Mouse (Mus musculus) limb, embryonic 13.5 days (tissue): Measurements from ENCODE around the gene Zfp113. TPM values are rescaled to one million over a fixed set of nuclear protein-coding genes. Genes with fewer than 3 reads are reported as not detected.
A peak's percentile ranks its signal among the peaks of the same experiment; 100 is the strongest.

Experiments
- ATAC-seq: fragments of 200-750 bp; cut with Nextera tagmentation; 2 replicates; pipeline ENCODE4 v1.8.0; 2017; ENCODE audit warnings: low read depth, moderate number of reproducible peaks, moderate TSS enrichment; ENCODE audit not compliant: low FRiP score
- H3K27ac ChIP-seq: fragments of 300-500 bp; sonication (generic); 2 replicates; pipeline ENCODE4 v1.5.1; 2015; ENCODE audit warnings: inconsistent platforms, mild to moderate bottlenecking, moderate library complexity
- H3K27me3 ChIP-seq: fragments of 300-500 bp; sonication (generic); 2 replicates; pipeline ENCODE4 v1.6.1; 2015; ENCODE audit warnings: mild to moderate bottlenecking, inconsistent platforms
- H3K36me3 ChIP-seq: fragments of 300-500 bp; sonication (generic); 2 replicates; pipeline ENCODE4 v1.6.1; 2015; ENCODE audit warnings: inconsistent platforms, mild to moderate bottlenecking, moderate library complexity
- H3K4me1 ChIP-seq: fragments of 300-500 bp; sonication (generic); 2 replicates; pipeline ENCODE4 v1.6.1; 2015; ENCODE audit warnings: inconsistent platforms
- H3K4me2 ChIP-seq: fragments of 300-500 bp; sonication (generic); replicated peaks from 2 replicates; pipeline ENCODE4 v1.6.1; 2015; ENCODE audit warnings: inconsistent platforms, mild to moderate bottlenecking, moderate library complexity
- H3K4me3 ChIP-seq: fragments of 300-500 bp; sonication (generic); 2 replicates; pipeline ENCODE4 v1.5.1; 2015; ENCODE audit warnings: moderate library complexity, mild to moderate bottlenecking, inconsistent platforms
- H3K9ac ChIP-seq: fragments of 300-500 bp; sonication (generic); 2 replicates; pipeline ENCODE4 v1.6.1; 2015; ENCODE audit warnings: mild to moderate bottlenecking, inconsistent platforms
- H3K9me3 ChIP-seq: fragments of 300-500 bp; sonication (generic); 2 replicates; pipeline ENCODE4 v1.6.1; 2016; ENCODE audit warnings: inconsistent platforms
- whole genome bisulfite sequencing: fragments of 180-500 bp; shearing (Covaris S2); methylation state at CpG from one replicate; pipeline ENCODE4 v1.1.7; 2015; 5-methylcytosine and 5-hydroxymethylcytosine counted together
- polyA plus RNA-seq: library from polyadenylated mRNA; unstranded; fragments of >200 nt; fragmentation: Nextera tagmentation; extraction: Ambion mirVana; gene quantifications from 2 replicates; pipeline ENCODE4 v1.2.1, GENCODE M21; 2015

Zfp113 gene
- polyA plus RNA-seq, 1 experiment from 2014 or later: 23.8 TPM

GRCm38 (mm10) chr5:138170936-138171561 is 15.5 kb upstream of the Zfp113 start:
- H3K4me3 ChIP-seq: peak overlapping the region; percentile 69
- H3K4me2 ChIP-seq: peak overlapping the region; percentile 76
- H3K4me1 ChIP-seq: peaks cover 29% of the 10 kb centered on the region
- H3K9ac ChIP-seq: peak overlapping the region; percentile 75
- under 1% methylated on average over 47 of the region's 47 CpGs for WGBS
- no peaks in the 10 kb centered on the region for H3K9me3 ChIP-seq
- H3K27me3 ChIP-seq: no peaks in the 10 kb centered on the region
- peak overlapping the region; percentile 93 for H3K27ac ChIP-seq
- ATAC-seq: peak; percentile 83
- peaks cover 62% of the 10 kb centered on the region for H3K36me3 ChIP-seq

- Histone ChIP-seq H3K9ac (0 out of 2 replicates have a peak overlapping the region, but pooled peaks have one; percentile 13), H3K4me2 (no peak overlapping the region), H3K36me3 (peaks cover 80% of the 10 kb centered on the region), H3K4me1 (peaks cover 27% of the 10 kb centered on the region), H3K27me3 (no peaks in the 10 kb centered on the region), H3K9me3 (no peaks in the 10 kb centered on the region), H3K4me3 (no peak overlapping the region), H3K27ac (no peak overlapping the region)
- no peak for ATAC-seq
- 75% methylated on average over 8 of the region's 8 CpGs for WGBS
These were observed 10.1 kb upstream of the Zfp113 start for GRCm38 (mm10) chr5:138165594-138165993.

GRCm38 (mm10) chr5:138163610-138164009 is 8.1 kb upstream of the Zfp113 start:
- no peak overlapping the region for H3K4me3 ChIP-seq
- no peak for ATAC-seq
- H3K4me2 ChIP-seq: no peak overlapping the region
- H3K36me3 ChIP-seq: peaks cover 66% of the 10 kb centered on the region
- 69% methylated on average over 10 of the region's 10 CpGs for WGBS
- H3K9ac ChIP-seq: 0 out of 2 replicates have a peak overlapping the region, but pooled peaks have one; percentile 19
- no peaks in the 10 kb centered on the region for H3K9me3 ChIP-seq
- no peak overlapping the region; the same call in 1 of the 2 replicates for H3K27ac ChIP-seq
- no peaks in the 10 kb centered on the region for H3K27me3 ChIP-seq
- H3K4me1 ChIP-seq: peaks cover 19% of the 10 kb centered on the region

- Histone ChIP-seq H3K27me3 (no peaks in the 10 kb centered on the region), H3K4me1 (peaks cover 19% of the 10 kb centered on the region), H3K9me3 (no peaks in the 10 kb centered on the region), H3K4me2 (no peak overlapping the region), H3K36me3 (peaks cover 60% of the 10 kb centered on the region), H3K27ac (no peak overlapping the region), H3K9ac (no peak overlapping the region), H3K4me3 (no peak overlapping the region)
- WGBS: 76% methylated on average over 6 of the region's 6 CpGs
- no peak for ATAC-seq
These were observed 7.5 kb upstream of the Zfp113 start for GRCm38 (mm10) chr5:138163046-138163445.

GRCm38 (mm10) chr5:138160842-138161665 is 5.5 kb upstream of the Zfp113 start, which contains the start of gene Cops6:
Cops6 (plus strand) TSS chr5:138161071.
- Histone ChIP-seq H3K4me2 (peak within 1 kb of the TSS; percentile 88), H3K9ac (peak within 1 kb of the TSS; percentile 91), H3K9me3 (no peaks in the 10 kb centered on the region), H3K27me3 (no peaks in the 10 kb centered on the region), H3K36me3 (peaks cover 41% of the 10 kb centered on the region), H3K4me1 (peaks cover 19% of the 10 kb centered on the region), H3K4me3 (peak within 1 kb of the TSS; percentile 84), H3K27ac (peak within 1 kb of the TSS; percentile 77; the same call in 1 of the 2 replicates)
- peak; percentile 94 for ATAC-seq
- WGBS: under 1% methylated on average over 42 of the region's 42 CpGs

- Histone ChIP-seq H3K4me1 (peaks cover 19% of the 10 kb centered on the region), H3K4me2 (peak overlapping the region; percentile 88), H3K9me3 (no peaks in the 10 kb centered on the region), H3K27me3 (no peaks in the 10 kb centered on the region), H3K36me3 (peaks cover 33% of the 10 kb centered on the region), H3K9ac (peak overlapping the region; percentile 50), H3K4me3 (peak overlapping the region; percentile 84), H3K27ac (no peak overlapping the region)
- WGBS: 72% methylated on average over 7 of the region's 7 CpGs
- no peak for ATAC-seq
These were observed 4.7 kb upstream of the Zfp113 start for GRCm38 (mm10) chr5:138160224-138160762.

GRCm38 (mm10) chr5:138154390-138154789 is 1.2 kb downstream of the Zfp113 start:
- peak overlapping the region; percentile 81 for H3K4me2 ChIP-seq
- H3K27ac ChIP-seq: no peak overlapping the region
- H3K9ac ChIP-seq: peak overlapping the region; percentile 92
- WGBS: 89% methylated on average over 3 of the region's 3 CpGs
- H3K4me3 ChIP-seq: peak overlapping the region; percentile 79
- H3K9me3 ChIP-seq: no peaks in the 10 kb centered on the region
- H3K36me3 ChIP-seq: peaks cover 33% of the 10 kb centered on the region
- no peak for ATAC-seq
- H3K4me1 ChIP-seq: peaks cover 10% of the 10 kb centered on the region
- H3K27me3 ChIP-seq: no peaks in the 10 kb centered on the region

GRCm38 (mm10) chr5:138138585-138138984 is 17.0 kb downstream of the Zfp113 start:
- H3K27me3 ChIP-seq: no peaks in the 10 kb centered on the region
- no peak for ATAC-seq
- no peak overlapping the region for H3K4me3 ChIP-seq
- H3K4me1 ChIP-seq: no peaks in the 10 kb centered on the region
- H3K27ac ChIP-seq: no peak overlapping the region
- peaks cover 40% of the 10 kb centered on the region for H3K36me3 ChIP-seq
- no peak overlapping the region for H3K4me2 ChIP-seq
- 80% methylated on average over 4 of the region's 4 CpGs for WGBS
- no peaks in the 10 kb centered on the region for H3K9me3 ChIP-seq
- no peak overlapping the region for H3K9ac ChIP-seq

- Histone ChIP-seq H3K36me3 (peaks cover 40% of the 10 kb centered on the region), H3K4me2 (no peak overlapping the region), H3K27ac (no peak overlapping the region), H3K9me3 (no peaks in the 10 kb centered on the region), H3K4me3 (no peak overlapping the region), H3K9ac (no peak overlapping the region), H3K4me1 (no peaks in the 10 kb centered on the region), H3K27me3 (no peaks in the 10 kb centered on the region)
- no peak for ATAC-seq
- WGBS: 61% methylated on average over 8 of the region's 8 CpGs
These were observed 17.5 kb downstream of the Zfp113 start for GRCm38 (mm10) chr5:138137935-138138549.

- 89% methylated on average over 4 of the region's 4 CpGs for WGBS
- H3K9me3 ChIP-seq: no peaks in the 10 kb centered on the region
- ATAC-seq: no peak
- H3K4me2 ChIP-seq: no peak overlapping the region
- H3K9ac ChIP-seq: no peak overlapping the region
- H3K36me3 ChIP-seq: peaks cover 42% of the 10 kb centered on the region
- no peak overlapping the region for H3K27ac ChIP-seq
- no peak overlapping the region for H3K4me3 ChIP-seq
- H3K4me1 ChIP-seq: no peaks in the 10 kb centered on the region
- no peaks in the 10 kb centered on the region for H3K27me3 ChIP-seq
These were observed 18.3 kb downstream of the Zfp113 start for GRCm38 (mm10) chr5:138137257-138137656.

GRCm38 (mm10) chr5:138132425-138133064 is 23.0 kb downstream of the Zfp113 start:
- Histone ChIP-seq H3K9me3 (no peaks in the 10 kb centered on the region), H3K4me2 (no peak overlapping the region), H3K36me3 (peaks cover 81% of the 10 kb centered on the region), H3K9ac (no peak overlapping the region), H3K27me3 (no peaks in the 10 kb centered on the region), H3K4me3 (no peak overlapping the region), H3K27ac (no peak overlapping the region), H3K4me1 (no peaks in the 10 kb centered on the region)
- ATAC-seq: no peak
- 80% methylated on average over 5 of the region's 5 CpGs for WGBS
